ENCODE assay signal across 8 mouse cellular contexts in the genomic region with DNA sequence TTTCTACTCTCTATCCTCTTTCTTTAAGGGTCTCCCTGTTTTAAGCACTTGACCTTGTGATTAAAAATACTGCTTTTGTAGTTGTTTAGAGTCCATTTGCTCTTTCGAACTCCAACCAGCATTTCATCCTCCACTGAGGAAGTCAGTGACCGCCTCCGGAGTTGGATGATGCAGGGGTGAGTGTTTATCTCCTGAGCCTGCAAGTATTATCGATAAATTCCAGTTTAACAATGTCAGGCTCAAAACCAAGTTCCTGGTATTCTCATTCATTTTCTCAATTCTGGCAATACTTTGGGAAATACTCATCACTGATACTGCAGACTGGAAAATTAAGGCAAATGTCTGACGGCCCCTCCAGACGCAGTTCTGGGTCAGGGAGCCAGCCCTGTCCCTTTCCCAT. TPM values are rescaled to one million over a fixed set of nuclear protein-coding genes. Genes with fewer than 3 reads are reported as not detected.
DNase-seq lines count a peak whose midpoint lies in the region; ATAC-seq and TF ChIP-seq lines count a peak whose summit lies in the region.

No protein-coding gene starts in this region.

- no peaks in the 10 kb centered on the region for H3K36me3 ChIP-seq in kidney, postnatal 0 days (ENCODE audit: insufficient read depth, low read length)
- H3K36me3 ChIP-seq in embryonic facial prominence, embryonic 11.5 days (replicated peaks; ENCODE audit: control insufficient read depth, insufficient read depth, low read depth, low read length), result no peaks in the 10 kb centered on the region
- H3K36me3 ChIP-seq in hindbrain, embryonic 16.5 days (ENCODE audit: control insufficient read depth, insufficient read depth, low read length), result no peaks in the 10 kb centered on the region
- H3K36me3 ChIP-seq in midbrain, embryonic 15.5 days (replicated peaks), result no peaks in the 10 kb centered on the region

- no peaks in the 10 kb centered on the region for H3K27me3 ChIP-seq in kidney, postnatal 0 days (ENCODE audit: insufficient read depth, low read length)
- no peaks in the 10 kb centered on the region for H3K27me3 ChIP-seq in embryonic facial prominence, embryonic 11.5 days (ENCODE audit: control insufficient read depth, insufficient read depth, low read length)
- no peaks in the 10 kb centered on the region for H3K27me3 ChIP-seq in hindbrain, embryonic 16.5 days (replicated peaks; ENCODE audit: control insufficient read depth, insufficient read depth, low read length)
- no peaks in the 10 kb centered on the region for H3K27me3 ChIP-seq in midbrain, embryonic 15.5 days (replicated peaks)

- H3K4me1 ChIP-seq in kidney, postnatal 0 days (replicated peaks; ENCODE audit: insufficient read depth, low read length), result no peaks in the 10 kb centered on the region
- no peaks in the 10 kb centered on the region for H3K4me1 ChIP-seq in embryonic facial prominence, embryonic 11.5 days (ENCODE audit: control insufficient read depth, insufficient read depth, low read length)
- peaks cover 4% of the 10 kb centered on the region; the same call in 1 of the 2 replicates for H3K4me1 ChIP-seq in hindbrain, embryonic 16.5 days (ENCODE audit: control insufficient read depth, insufficient read depth, low read depth, low read length)
- peaks cover 6% of the 10 kb centered on the region for H3K4me1 ChIP-seq in midbrain, embryonic 15.5 days

- peak; percentile 31 for DNase-seq in kidney, postnatal 0 days (ENCODE audit: low spot score)
- no peak for DNase-seq in kidney, adult 18-20 months
- DNase-seq in embryonic facial prominence, embryonic 11.5 days (ENCODE audit: low spot score), result no peak
- DNase-seq in gastrocnemius, postnatal 14 days, result no peak
- DNase-seq in layer of hippocampus, postnatal 25 days (ENCODE audit: extremely low spot score in 1 of 2, low spot score in 1 of 2), result no peak
- no peak for DNase-seq in gastrocnemius, postnatal 25 days

- H3K4me2 ChIP-seq in kidney, postnatal 0 days (ENCODE audit: low read length), result peak overlapping the region; percentile 72
- H3K4me2 ChIP-seq in embryonic facial prominence, embryonic 11.5 days (ENCODE audit: low read depth, low read length), result peak overlapping the region; percentile 53
- H3K4me2 ChIP-seq in hindbrain, embryonic 16.5 days (ENCODE audit: low read length), result peak overlapping the region; percentile 73
- peak overlapping the region; percentile 56 for H3K4me2 ChIP-seq in midbrain, embryonic 15.5 days

- ATAC-seq in kidney, postnatal 0 days (replicated peaks; ENCODE audit: low FRiP score, low read depth), result no peak
- ATAC-seq in embryonic facial prominence, embryonic 11.5 days (replicated peaks; ENCODE audit: insufficient number of reproducible peaks, low FRiP score, low TSS enrichment, low read depth), result no peak
- ATAC-seq in hindbrain, embryonic 16.5 days, result peak; percentile 38; the same call in 1 of the 2 replicates
- peak; percentile 55 for ATAC-seq in midbrain, embryonic 15.5 days (replicated peaks)

- no peak for TF ChIP-seq CTCF in kidney, postnatal 0 days (IDR thresholded peaks at IDR 0.05; ENCODE audit: low read depth)

- H3K27ac ChIP-seq in kidney, postnatal 0 days, result peak overlapping the region; percentile 67; the same call in 1 of the 2 replicates
- H3K27ac ChIP-seq in embryonic facial prominence, embryonic 11.5 days (replicated peaks; ENCODE audit: low read depth, low read length), result no peak overlapping the region; the same call in 1 of the 2 replicates
- H3K27ac ChIP-seq in hindbrain, embryonic 16.5 days (ENCODE audit: low read depth, low read length), result peak overlapping the region; percentile 74; the same call in 1 of the 2 replicates
- peak overlapping the region; percentile 66 for H3K27ac ChIP-seq in midbrain, embryonic 15.5 days

- H3K9ac ChIP-seq in kidney, postnatal 0 days (ENCODE audit: low read depth, low read length), result peak overlapping the region; percentile 73
- peak overlapping the region; percentile 86 for H3K9ac ChIP-seq in embryonic facial prominence, embryonic 11.5 days (replicated peaks; ENCODE audit: low read length)
- H3K9ac ChIP-seq in hindbrain, embryonic 16.5 days (ENCODE audit: low read depth, low read length), result peak overlapping the region; percentile 88
- H3K9ac ChIP-seq in midbrain, embryonic 15.5 days, result peak overlapping the region; percentile 61

- H3K4me3 ChIP-seq in kidney, postnatal 0 days (replicated peaks; ENCODE audit: low read depth, low read length), result peak overlapping the region; percentile 59
- H3K4me3 ChIP-seq in embryonic facial prominence, embryonic 11.5 days (ENCODE audit: low read depth, low read length), result peak overlapping the region; percentile 64
- peak overlapping the region; percentile 72 for H3K4me3 ChIP-seq in hindbrain, embryonic 16.5 days (ENCODE audit: low read length)
- peak overlapping the region; percentile 60 for H3K4me3 ChIP-seq in midbrain, embryonic 15.5 days

- intact Hi-C loops in gastrocnemius, postnatal 14 days (cut with DNase I; ENCODE audit: low total_unique reads), result no loop called here

- H3K9me3 ChIP-seq in kidney, postnatal 0 days (replicated peaks; ENCODE audit: low read length), result no peaks in the 10 kb centered on the region
- H3K9me3 ChIP-seq in embryonic facial prominence, embryonic 11.5 days (replicated peaks; ENCODE audit: control insufficient read depth, low read length), result no peaks in the 10 kb centered on the region
- no peaks in the 10 kb centered on the region for H3K9me3 ChIP-seq in hindbrain, embryonic 16.5 days (ENCODE audit: control insufficient read depth, low read length)
- no peaks in the 10 kb centered on the region for H3K9me3 ChIP-seq in midbrain, embryonic 15.5 days

- 4% methylated on average over 6 of the region's 6 CpGs for WGBS in kidney, postnatal 0 days
- WGBS in embryonic facial prominence, embryonic 11.5 days, result 5% methylated on average over 6 of the region's 6 CpGs
- WGBS in hindbrain, embryonic 16.5 days, result 4% methylated on average over 6 of the region's 6 CpGs
- WGBS in midbrain, embryonic 15.5 days, result 4% methylated on average over 6 of the region's 6 CpGs

RNA-seq across cellular contexts. Expression of a gene that starts 13.7 kb away (rescaled TPM):
- polyA plus RNA-seq in kidney, postnatal 0 days (2015; fragmentation: Nextera tagmentation; extraction: Ambion mirVana), result 24.1 and 26.2 TPM in 2 replicates
- polyA plus RNA-seq in embryonic facial prominence, embryonic 11.5 days (2014; fragmentation: Nextera tagmentation; extraction: Ambion mirVana), result 34.6 and 34.7 TPM in 2 replicates
- 33.4 and 35.9 TPM in 2 replicates for polyA plus RNA-seq in hindbrain, embryonic 16.5 days (2015; fragmentation: Nextera tagmentation; extraction: Ambion mirVana)
- polyA plus RNA-seq in midbrain, embryonic 15.5 days (2015; fragmentation: Nextera tagmentation; extraction: Ambion mirVana), result 34.6 and 38.3 TPM in 2 replicates
- 10 to 100 TPM; 11.1 to 13.4 TPM for total RNA-seq in gastrocnemius, postnatal 14 days (2021)
- total RNA-seq in layer of hippocampus, postnatal 25 days (2021), result 10 to 100 TPM; 33.0 TPM
- 10 to 100 TPM in 1 of 2 experiments, 1 to 10 TPM in 1; 9.5 to 10.9 TPM for total RNA-seq in gastrocnemius, postnatal 25 days (2021)

RNA-seq across cellular contexts. Expression of a gene that starts 14.4 kb away (rescaled TPM):
- polyA plus RNA-seq in kidney, postnatal 0 days (2015; fragmentation: Nextera tagmentation; extraction: Ambion mirVana), result 5.3 and 6.4 TPM in 2 replicates
- 2.9 and 4.1 TPM in 2 replicates for polyA plus RNA-seq in embryonic facial prominence, embryonic 11.5 days (2014; fragmentation: Nextera tagmentation; extraction: Ambion mirVana)
- 2.8 and 3.3 TPM in 2 replicates for polyA plus RNA-seq in hindbrain, embryonic 16.5 days (2015; fragmentation: Nextera tagmentation; extraction: Ambion mirVana)
- 1.7 and 2.5 TPM in 2 replicates for polyA plus RNA-seq in midbrain, embryonic 15.5 days (2015; fragmentation: Nextera tagmentation; extraction: Ambion mirVana)
- not detected for total RNA-seq in gastrocnemius, postnatal 14 days (2021)
- total RNA-seq in layer of hippocampus, postnatal 25 days (2021), result 1 to 10 TPM in 1 of 2 experiments, not detected in 1; 1.2 TPM
- total RNA-seq in gastrocnemius, postnatal 25 days (2021), result not detected

Comparison
In these comparisons a context has a peak if more than half of its experiments do, and no peak if none do; other contexts are left out.
1. ATAC-seq: peak in hindbrain, embryonic 16.5 days (single experiment) and midbrain, embryonic 15.5 days (single experiment); none in kidney, postnatal 0 days (single experiment) and embryonic facial prominence, embryonic 11.5 days (single experiment).
2. Peak in every context shown above with its lines, with median percentiles within 50 percentile points of each other: H3K4me2 ChIP-seq, H3K4me3 ChIP-seq and H3K9ac ChIP-seq.